Mouse (Mus musculus) midbrain, embryonic 10.5 days (tissue): Measurements from ENCODE around the gene Eno3. TPM values are rescaled to one million over a fixed set of nuclear protein-coding genes. Genes with fewer than 3 reads are reported as not detected.

Experiments used
- DNase-seq: peaks from one replicate; pipeline ENCODE4 v3.0.0-alpha.2; 2017; ENCODE audit warnings: low spot score
- H3K27ac ChIP-seq: fragments of 300-500 bp; sonication (generic); replicated peaks from 2 replicates; pipeline ENCODE4 v1.5.1; 2016; ENCODE audit warnings: mild to moderate bottlenecking
- H3K27me3 ChIP-seq: fragments of 300-500 bp; sonication (generic); 2 replicates; pipeline ENCODE4 v1.6.1; 2016; ENCODE audit warnings: low read depth, mild to moderate bottlenecking; ENCODE audit not compliant: poor library complexity, severe bottlenecking
- H3K36me3 ChIP-seq: fragments of 300-500 bp; sonication (generic); 2 replicates; pipeline ENCODE4 v1.6.1; 2016; ENCODE audit warnings: mild to moderate bottlenecking, moderate library complexity
- H3K4me1 ChIP-seq: fragments of 300-500 bp; sonication (generic); 2 replicates; pipeline ENCODE4 v1.6.1; 2016
- H3K4me3 ChIP-seq: fragments of 300-500 bp; sonication (generic); 2 replicates; pipeline ENCODE4 v1.5.1; 2016; ENCODE audit warnings: mild to moderate bottlenecking, moderate library complexity
- H3K9me3 ChIP-seq: fragments of 300-500 bp; sonication (generic); replicated peaks from 2 replicates; pipeline ENCODE4 v1.6.1; 2016; ENCODE audit warnings: mild to moderate bottlenecking
- WGBS: fragments of 180-500 bp; shearing (Covaris S2); methylation state at CpG from one replicate; pipeline ENCODE4 v1.1.7; 2016; 5-methylcytosine and 5-hydroxymethylcytosine counted together
- polyA plus RNA-seq: library from polyadenylated mRNA; unstranded; fragments of >200 nt; fragmentation: Nextera tagmentation; extraction: Ambion mirVana; gene quantifications from 2 replicates; pipeline ENCODE4 v1.2.1, GENCODE M21; 2016

Eno3 gene
- polyA plus RNA-seq, 1 experiment from 2014 or later = 32.8 TPM

DNA sequence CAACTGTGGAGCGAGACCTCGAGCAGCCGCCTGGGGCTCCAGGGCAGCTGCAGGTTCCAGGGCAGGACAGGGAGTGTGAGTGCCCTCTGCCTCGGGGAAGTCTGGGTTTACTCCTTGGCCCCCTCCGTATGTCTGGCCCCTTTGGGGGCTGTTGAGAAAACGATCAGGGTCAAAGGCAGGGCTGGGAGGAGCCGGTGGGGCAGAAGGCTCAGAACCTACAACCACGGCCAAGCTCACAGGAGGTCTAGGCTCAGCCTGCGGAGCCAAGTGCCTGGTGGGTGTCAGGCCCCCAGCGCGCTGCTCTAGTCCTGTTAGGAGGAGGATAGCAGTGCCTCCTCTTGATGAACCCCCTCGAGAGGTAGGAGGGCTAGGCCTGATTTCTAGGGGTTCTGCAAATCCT is 24.2 kb downstream of the Eno3 start:
- Histone ChIP-seq H3K9me3 (no peaks in the 10 kb centered on the region), H3K4me3 (0 out of 2 replicates have a peak overlapping the region, but pooled peaks have one; percentile 2), H3K27ac (peak overlapping the region; percentile 87), H3K36me3 (peaks cover 69% of the 10 kb centered on the region), H3K27me3 (no peaks in the 10 kb centered on the region), H3K4me1 (peaks cover 30% of the 10 kb centered on the region)
- 63% methylated on average over 12 of the region's 12 CpGs for WGBS
- DNase-seq = no peak

DNA sequence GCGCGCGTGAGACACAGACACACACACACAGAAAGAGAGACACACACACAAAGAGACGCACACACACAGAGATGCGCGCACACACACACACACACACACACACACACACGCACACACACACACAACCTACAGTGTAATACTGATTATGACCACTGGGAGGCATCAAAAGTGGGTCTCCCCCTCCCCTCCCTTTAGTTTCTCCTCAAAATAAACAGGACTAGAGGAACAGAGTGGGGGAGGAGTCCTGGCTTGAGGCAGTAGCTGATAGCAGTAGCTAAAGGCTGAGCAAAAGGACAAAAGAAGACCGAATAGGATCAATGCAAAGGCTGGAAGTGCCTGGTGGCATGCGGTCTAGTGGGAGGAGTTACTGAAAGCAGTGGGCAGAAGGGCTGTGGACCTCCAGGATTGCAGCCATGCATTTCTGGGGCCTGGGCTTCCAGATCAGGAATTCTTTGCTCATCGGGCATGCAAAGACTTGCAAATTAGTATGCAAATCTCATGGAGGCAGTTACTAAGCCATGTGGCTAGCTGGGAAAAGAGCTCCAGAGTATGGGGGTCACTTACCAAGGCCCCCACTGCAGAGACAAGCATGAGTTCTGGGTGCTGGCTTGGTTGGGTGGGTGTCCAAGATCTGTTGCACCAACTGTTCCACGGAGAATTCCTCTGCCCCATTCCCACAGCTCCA is 25.0 kb downstream of the Eno3 start:
- Histone ChIP-seq H3K9me3 (no peaks in the 10 kb centered on the region), H3K4me1 (peaks cover 37% of the 10 kb centered on the region), H3K27ac (peak overlapping the region; percentile 87), H3K4me3 (peak overlapping the region; percentile 30; the same call in 1 of the 2 replicates), H3K36me3 (peaks cover 62% of the 10 kb centered on the region), H3K27me3 (no peaks in the 10 kb centered on the region)
- 6% methylated on average over 11 of the region's 11 CpGs for WGBS
- DNase-seq = peak; percentile 65

DNA sequence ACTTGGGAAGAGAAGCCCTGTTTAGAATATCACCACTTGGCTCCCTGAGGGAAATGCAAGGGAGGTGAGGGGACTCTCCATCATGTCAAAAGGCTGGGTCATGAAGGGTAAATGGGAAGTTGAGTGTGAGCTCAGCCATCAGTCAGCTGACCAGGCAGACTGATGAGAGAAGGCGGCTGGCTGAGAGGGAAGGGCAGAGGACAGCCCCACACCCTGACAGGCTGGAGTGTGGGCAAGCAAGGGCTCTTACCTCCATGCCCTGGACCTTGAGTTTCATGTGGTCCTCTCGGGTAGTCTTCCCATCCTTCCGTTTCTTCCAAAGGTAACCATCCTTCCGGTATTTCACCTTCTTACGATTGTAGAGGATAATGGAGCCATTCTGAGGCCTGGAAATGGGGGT is 26.6 kb downstream of the Eno3 start:
- peaks cover 57% of the 10 kb centered on the region for H3K36me3 ChIP-seq
- 93% methylated on average over 5 of the region's 5 CpGs for WGBS
- H3K4me1 ChIP-seq = peaks cover 50% of the 10 kb centered on the region

DNA sequence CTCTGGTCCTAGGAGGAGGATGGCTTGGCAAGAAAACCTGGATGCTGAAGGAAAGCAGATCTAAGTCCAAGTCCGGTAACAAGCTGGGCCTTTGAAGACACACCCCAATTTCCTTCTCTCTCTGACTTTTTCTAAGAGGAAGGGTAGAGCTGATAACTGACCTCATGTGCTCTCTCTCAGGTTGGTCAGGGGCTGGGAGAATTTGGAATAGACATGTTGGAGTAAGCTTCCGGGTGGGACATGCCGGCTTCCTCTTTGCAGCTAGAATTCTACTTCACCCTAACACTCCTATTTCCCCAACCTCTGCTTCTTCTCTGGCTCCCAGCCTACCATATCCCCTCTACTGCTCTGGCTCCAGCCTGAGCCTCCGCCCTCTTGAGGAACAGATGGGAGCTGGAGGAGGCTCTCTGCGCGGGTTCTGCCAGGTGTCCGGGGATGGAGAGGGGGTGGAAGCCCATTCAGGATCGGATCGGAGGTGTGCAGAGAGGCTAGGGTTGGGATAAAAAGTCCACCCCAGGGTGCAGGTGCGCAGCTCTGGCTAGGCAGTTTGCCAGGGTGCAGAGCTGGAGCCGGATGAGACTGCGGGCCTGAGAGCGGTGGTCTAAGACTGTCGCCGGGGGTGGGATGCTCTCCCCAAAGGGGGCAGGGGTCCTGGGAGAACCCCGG is 30.0 kb downstream of the Eno3 start:
- no peak for DNase-seq
- peaks cover 30% of the 10 kb centered on the region for H3K36me3 ChIP-seq
- peak overlapping the region; percentile 92 for H3K27ac ChIP-seq
- H3K9me3 ChIP-seq = no peaks in the 10 kb centered on the region
- 5% methylated on average over 16 of the region's 16 CpGs for WGBS
- peaks cover 41% of the 10 kb centered on the region for H3K4me1 ChIP-seq
- no peaks in the 10 kb centered on the region; the same call in 1 of the 2 replicates for H3K27me3 ChIP-seq
- peak overlapping the region; percentile 93 for H3K4me3 ChIP-seq

More for the DNA sequence above, 26.6 kb downstream of the Eno3 start:
- H3K27me3 ChIP-seq = no peaks in the 10 kb centered on the region
- no peak overlapping the region for H3K4me3 ChIP-seq
- H3K9me3 ChIP-seq = no peaks in the 10 kb centered on the region
- H3K27ac ChIP-seq = 0 out of 2 replicates have a peak overlapping the region, but pooled peaks have one; percentile 9
- DNase-seq = no peak

DNA sequence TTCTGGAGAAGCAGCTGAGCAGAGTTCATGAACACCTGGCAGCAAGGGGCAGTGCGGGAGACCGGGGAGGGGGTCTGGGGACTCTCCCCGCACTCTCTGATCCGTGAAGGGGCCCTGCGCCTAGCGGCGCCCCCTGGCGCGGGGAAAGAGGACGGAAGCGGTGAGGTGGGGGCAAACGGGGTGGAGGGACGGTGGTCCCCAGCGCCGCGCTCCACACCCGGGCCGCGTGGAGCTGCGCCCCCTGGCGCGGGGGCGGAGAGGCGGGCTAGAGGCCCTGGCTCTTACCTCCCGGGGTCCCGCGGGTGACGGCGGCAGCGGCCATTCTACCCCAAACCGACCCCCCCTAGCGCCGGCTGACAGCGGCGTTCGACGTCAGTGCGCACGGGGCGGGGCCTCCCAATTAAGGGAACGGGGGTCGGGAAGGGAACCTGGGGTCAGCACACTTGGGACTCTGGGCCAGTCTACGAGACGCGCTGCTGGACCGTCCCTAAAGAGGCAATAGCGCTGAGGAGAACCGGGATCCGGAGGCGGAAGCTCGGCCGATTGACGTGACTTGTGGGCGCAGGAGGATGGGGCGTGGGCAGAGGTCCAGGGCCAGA is 30.7 kb downstream of the Eno3 start, which contains the start of gene Camta2:
Camta2 (minus strand) TSS at position 505 of the 599 bp plus-strand sequence.
- Histone ChIP-seq H3K27ac (peak within 1 kb of the TSS; percentile 92), H3K9me3 (no peaks in the 10 kb centered on the region), H3K27me3 (no peaks in the 10 kb centered on the region; the same call in 1 of the 2 replicates), H3K36me3 (peaks cover 29% of the 10 kb centered on the region), H3K4me1 (peaks cover 35% of the 10 kb centered on the region), H3K4me3 (peak within 1 kb of the TSS; percentile 93)
- WGBS = under 1% methylated on average over 55 of the region's 55 CpGs
- DNase-seq = peak; percentile 90

DNA sequence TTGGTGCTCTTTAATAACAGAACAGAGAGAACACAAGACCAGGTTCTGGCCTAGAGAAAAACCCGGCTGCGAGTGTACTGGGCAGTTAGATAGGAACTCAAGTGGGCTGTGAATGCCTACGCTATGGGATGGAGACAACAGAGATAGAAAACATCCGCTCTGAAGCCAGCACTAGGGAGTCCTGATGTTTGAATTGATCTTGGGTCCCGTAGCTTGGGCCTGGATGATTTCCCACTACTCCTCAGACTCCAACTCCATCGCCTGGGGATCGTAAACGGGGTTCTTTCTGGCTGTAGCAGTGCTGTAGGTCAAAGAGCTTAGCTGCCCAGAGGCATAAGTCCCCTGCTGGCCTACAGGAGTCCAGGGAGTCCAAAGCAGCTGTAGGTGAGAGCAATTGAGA is 31.4 kb downstream of the Eno3 start:
- Histone ChIP-seq H3K27ac (peak overlapping the region; percentile 92), H3K9me3 (no peaks in the 10 kb centered on the region), H3K4me3 (peak overlapping the region; percentile 93), H3K27me3 (no peaks in the 10 kb centered on the region; the same call in 1 of the 2 replicates), H3K36me3 (peaks cover 22% of the 10 kb centered on the region), H3K4me1 (peaks cover 28% of the 10 kb centered on the region)
- no peak for DNase-seq
- 12% methylated on average over 8 of the region's 8 CpGs for WGBS

DNA sequence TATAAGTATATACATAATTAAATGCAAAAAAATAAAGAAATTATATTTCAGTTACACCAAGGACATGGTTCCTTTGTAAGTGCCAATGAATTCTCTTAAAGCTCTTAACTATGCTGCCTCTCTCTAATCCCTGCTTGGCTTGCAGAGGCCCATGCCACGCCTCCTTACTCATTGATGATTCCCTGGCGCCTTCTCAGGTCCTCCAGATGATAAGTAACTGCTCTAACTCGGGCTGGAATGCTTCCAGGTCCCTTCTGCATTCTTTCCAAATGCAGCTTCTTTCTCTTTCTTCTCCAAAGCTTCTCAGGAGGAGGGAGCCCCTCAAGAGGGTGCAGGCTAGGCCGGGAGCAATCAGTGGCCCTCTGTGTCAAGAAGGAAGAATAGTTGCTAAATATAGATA is 32.6 kb downstream of the Eno3 start:
- peaks cover 10% of the 10 kb centered on the region; the same call in 1 of the 2 replicates for H3K36me3 ChIP-seq
- H3K4me3 ChIP-seq = no peak overlapping the region
- H3K27me3 ChIP-seq = no peaks in the 10 kb centered on the region; the same call in 1 of the 2 replicates
- H3K4me1 ChIP-seq = peaks cover 28% of the 10 kb centered on the region
- no peak overlapping the region for H3K27ac ChIP-seq
- 54% methylated on average over 4 of the region's 4 CpGs for WGBS
- no peak for DNase-seq
- no peaks in the 10 kb centered on the region for H3K9me3 ChIP-seq

DNA sequence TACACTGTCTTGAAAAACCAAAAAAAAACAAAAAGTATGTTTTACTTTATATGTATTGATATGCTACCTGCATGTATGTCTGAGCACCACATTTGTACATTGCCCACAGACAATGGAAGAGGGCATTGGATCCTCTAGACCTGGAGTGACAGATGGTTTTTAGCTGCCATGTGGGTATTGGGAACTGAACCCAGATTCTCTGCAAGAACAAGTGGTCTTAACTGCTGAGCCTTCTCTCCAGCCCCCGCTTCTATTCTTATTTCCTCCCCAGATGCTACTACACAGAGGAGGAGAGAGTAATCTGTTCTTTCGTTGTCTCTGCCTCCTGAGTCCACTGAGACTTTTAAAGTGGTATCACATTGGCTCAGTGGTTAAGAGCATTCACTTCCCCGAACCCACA is 36.5 kb downstream of the Eno3 start:
- Histone ChIP-seq H3K27ac (no peak overlapping the region), H3K4me1 (peaks cover 7% of the 10 kb centered on the region), H3K36me3 (no peaks in the 10 kb centered on the region), H3K27me3 (no peaks in the 10 kb centered on the region; the same call in 1 of the 2 replicates), H3K4me3 (no peak overlapping the region), H3K9me3 (no peaks in the 10 kb centered on the region)
- DNase-seq = no peak
- WGBS = 76% methylated on average over 3 of the region's 3 CpGs

DNA sequence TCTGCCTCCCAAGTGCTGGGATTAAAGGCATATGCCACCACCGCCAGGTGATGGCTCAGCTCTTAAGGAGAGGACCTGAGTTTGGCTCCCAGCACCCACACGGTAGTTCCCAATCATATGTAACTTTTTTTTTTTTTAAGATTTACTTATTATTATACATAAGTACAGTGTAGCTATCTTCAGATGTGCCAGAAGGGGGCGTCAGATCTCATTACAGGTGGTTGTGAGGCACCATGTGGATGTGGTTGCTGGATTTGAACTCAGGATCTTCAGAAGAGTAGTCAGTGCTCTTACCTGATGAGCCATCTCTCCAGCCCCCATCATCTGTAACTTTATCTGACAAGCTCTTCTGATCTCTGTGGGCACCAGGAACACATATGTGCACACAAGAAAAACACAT is 40.4 kb downstream of the Eno3 start:
- H3K27me3 ChIP-seq = peaks cover 8% of the 10 kb centered on the region; the same call in 1 of the 2 replicates
- WGBS = 81% methylated on average over 3 of the region's 3 CpGs
- H3K4me3 ChIP-seq = no peak overlapping the region
- no peak overlapping the region for H3K27ac ChIP-seq
- no peaks in the 10 kb centered on the region for H3K9me3 ChIP-seq
- peaks cover 27% of the 10 kb centered on the region for H3K4me1 ChIP-seq
- H3K36me3 ChIP-seq = peaks cover 1% of the 10 kb centered on the region; the same call in 1 of the 2 replicates
- no peak for DNase-seq

DNA sequence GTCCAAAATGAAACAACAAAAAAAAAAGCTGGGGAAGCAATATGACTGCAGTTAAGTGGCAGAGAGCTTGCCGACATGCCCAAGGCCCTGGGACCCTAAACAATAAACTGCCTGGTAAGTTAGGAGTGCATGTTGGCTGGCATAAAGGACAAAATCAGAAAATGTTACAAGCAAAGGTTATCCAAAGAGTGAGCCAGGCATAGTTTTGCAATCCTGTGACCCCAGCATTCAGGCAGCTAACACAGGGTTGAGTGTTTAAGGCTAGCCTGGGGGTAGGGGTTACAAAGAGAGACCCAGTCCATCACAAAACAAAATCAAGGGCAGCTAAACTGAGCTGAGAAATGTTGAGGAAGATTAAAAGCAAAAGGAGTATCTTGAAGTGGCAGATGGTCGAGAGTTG is 42.0 kb downstream of the Eno3 start:
- no peak for DNase-seq
- H3K4me1 ChIP-seq = peaks cover 35% of the 10 kb centered on the region
- peak overlapping the region; percentile 93; the same call in 1 of the 2 replicates for H3K4me3 ChIP-seq
- 78% methylated on average over 2 of the region's 2 CpGs for WGBS
- no peak overlapping the region for H3K27ac ChIP-seq
- H3K36me3 ChIP-seq = peaks cover 18% of the 10 kb centered on the region
- H3K27me3 ChIP-seq = peaks cover 8% of the 10 kb centered on the region; the same call in 1 of the 2 replicates
- H3K9me3 ChIP-seq = no peaks in the 10 kb centered on the region

DNA sequence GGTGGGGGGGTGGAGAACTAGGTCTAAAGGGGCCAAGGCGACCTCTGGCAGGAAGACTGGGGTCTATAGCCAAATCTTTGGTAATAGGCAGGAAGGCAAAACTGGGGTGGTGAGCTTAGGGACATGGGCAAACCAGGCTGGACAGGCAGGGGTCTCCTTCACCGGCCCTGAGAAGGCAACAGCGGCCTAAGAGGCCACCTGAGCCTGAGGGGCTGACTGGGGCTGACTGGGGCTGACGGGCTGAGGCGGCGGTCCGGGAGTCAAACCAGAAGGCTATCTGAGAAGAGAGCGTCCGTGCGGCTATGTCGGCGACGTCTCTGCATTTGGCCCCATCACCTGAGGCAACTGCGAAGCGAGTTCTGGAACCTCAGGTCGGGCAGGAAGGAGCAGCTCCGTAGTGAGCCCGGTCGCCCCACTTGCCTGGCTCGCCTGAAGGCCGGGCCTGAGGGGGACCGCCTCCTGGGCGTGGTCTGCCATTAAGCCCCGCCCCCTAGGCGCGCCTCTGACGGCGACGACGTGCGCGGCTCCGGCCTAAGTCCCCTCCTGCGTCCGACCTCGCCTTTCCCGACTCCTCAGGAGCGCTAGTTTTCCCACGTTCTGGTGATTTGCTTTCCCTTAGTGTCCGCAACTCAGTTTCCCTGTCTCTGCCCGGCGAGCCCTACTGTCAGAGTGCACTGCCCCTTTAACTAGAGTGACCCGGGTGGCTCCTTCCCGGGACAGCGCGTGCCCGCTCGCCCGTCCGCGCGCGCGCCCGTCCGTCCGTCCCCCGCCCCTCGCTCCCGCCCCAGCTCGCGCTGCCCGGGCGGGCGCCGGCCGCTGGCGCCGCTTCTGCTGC is 42.9 kb downstream of the Eno3 start, which contains the start of the genes Inca1 and Kif1c:
Inca1 (minus strand) TSS at position 434 of the 835 bp plus-strand sequence.
Kif1c (plus strand) TSS at position 827 of the 835 bp plus-strand sequence.
- peaks cover 27% of the 10 kb centered on the region for H3K36me3 ChIP-seq
- peaks cover 35% of the 10 kb centered on the region for H3K4me1 ChIP-seq
- H3K27me3 ChIP-seq = peaks cover 8% of the 10 kb centered on the region; the same call in 1 of the 2 replicates
- no peaks in the 10 kb centered on the region for H3K9me3 ChIP-seq
- WGBS = under 1% methylated on average over 69 of the region's 69 CpGs
- peak; percentile 90 for DNase-seq
- peak within 1 kb of the TSS; percentile 95 for H3K27ac ChIP-seq
- peak within 1 kb of the TSS; percentile 93 for H3K4me3 ChIP-seq

DNA sequence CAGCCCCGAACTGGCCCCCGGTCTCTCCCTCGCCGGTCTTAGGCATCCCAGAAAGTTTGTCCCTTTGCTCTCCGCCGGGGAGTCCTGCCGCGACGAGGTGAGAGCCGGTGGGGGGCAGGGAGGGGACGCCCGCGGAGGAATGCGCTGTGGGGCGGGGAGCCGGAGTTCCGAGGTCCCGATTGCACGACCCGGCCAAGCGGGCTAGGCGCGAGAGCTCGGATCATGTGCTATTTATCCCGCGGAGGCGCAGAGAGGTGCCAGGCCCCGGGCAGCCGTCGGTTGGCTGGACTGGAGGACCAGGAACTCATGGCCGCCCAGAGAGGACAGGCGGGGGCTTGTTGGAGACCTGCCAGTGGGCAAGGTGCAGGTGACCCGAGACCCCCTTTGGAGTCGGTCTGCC is 43.6 kb downstream of the Eno3 start:
- WGBS = under 1% methylated on average over 34 of the region's 34 CpGs
- peak; percentile 66 for DNase-seq
- H3K4me1 ChIP-seq = peaks cover 35% of the 10 kb centered on the region

More for the DNA sequence above, 43.6 kb downstream of the Eno3 start:
- peak overlapping the region; percentile 95 for H3K27ac ChIP-seq
- H3K27me3 ChIP-seq = peaks cover 8% of the 10 kb centered on the region; the same call in 1 of the 2 replicates
- peak overlapping the region; percentile 93 for H3K4me3 ChIP-seq
- H3K36me3 ChIP-seq = peaks cover 34% of the 10 kb centered on the region
- H3K9me3 ChIP-seq = no peaks in the 10 kb centered on the region
